Mouse (Mus musculus) CH12.LX (cell line): ENCODE results near the gene Pgap3. TPM values are rescaled to one million over a fixed set of nuclear protein-coding genes. Genes with fewer than 3 reads are reported as not detected.
"Not testable (repeated sequence)": the region's sequence is repeated elsewhere in the genome, so short reads cannot be mapped to it uniquely, and the experiment has no call there.

ENCODE experiments used
- DNase-seq: peaks from one replicate; pipeline ENCODE4 v3.0.0-alpha.2; 2013; ENCODE audit errors: extremely low read depth
- H3K27ac ChIP-seq: 2 replicates; pipeline ENCODE4 v1.5.1; 2012; ENCODE audit warnings: low read depth, mild to moderate bottlenecking, control low read depth, moderate library complexity; ENCODE audit not compliant: insufficient read depth
- H3K27me3 ChIP-seq: replicated peaks from 2 replicates; pipeline ENCODE3; 2012; ENCODE audit warnings: inconsistent platforms
- H3K36me3 ChIP-seq, 2 experiments: replicated peaks in 1 of 2; 2 replicates each; pipeline versions ENCODE3 to v1.6.1; 2012; ENCODE audit warnings: inconsistent platforms in 1 of 2, low read length in 1 of 2, mild to moderate bottlenecking in 1 of 2, mixed read lengths in 1 of 2, moderate library complexity in 1 of 2; ENCODE audit not compliant: control insufficient read depth in 1 of 2, insufficient read depth in 1 of 2
- H3K4me1 ChIP-seq, 2 experiments: 2 replicates each; pipeline ENCODE4 v1.6.1; 2012; ENCODE audit warnings: inconsistent platforms in 1 of 2, moderate library complexity in 1 of 2; ENCODE audit not compliant: insufficient read depth in 2 of 2, control insufficient read depth in 1 of 2
- H3K4me2 ChIP-seq: 2 replicates; pipeline ENCODE4 v1.6.1; 2012; ENCODE audit warnings: low read depth, mild to moderate bottlenecking, control low read depth; ENCODE audit not compliant: poor library complexity, insufficient read depth, severe bottlenecking
- H3K4me3 ChIP-seq, 3 experiments: fragments of 150-350 bp in 1 of 3; sonication (generic) in 1 of 3; replicated peaks in 1 of 3; 2 replicates each; pipeline versions ENCODE3 to v1.5.1; 2011 to 2012; ENCODE audit warnings: low read depth in 2 of 3, low read length in 2 of 3, mild to moderate bottlenecking in 2 of 3, moderate library complexity in 2 of 3, control low read depth in 1 of 3, improper control_type of control experiment in 1 of 3, inconsistent platforms in 1 of 3, mixed read lengths in 1 of 3; ENCODE audit not compliant: poor library complexity in 1 of 3
- H3K79me2 ChIP-seq: replicated peaks from 2 replicates; pipeline ENCODE4 v1.6.1; 2012; ENCODE audit warnings: mild to moderate bottlenecking, moderate library complexity; ENCODE audit not compliant: control insufficient read depth, poor library complexity, insufficient read depth, severe bottlenecking; ENCODE audit errors: extremely low read depth
- H3K9ac ChIP-seq: 2 replicates; pipeline ENCODE4 v1.6.1; 2012; ENCODE audit warnings: low read depth, mild to moderate bottlenecking, control low read depth, moderate library complexity; ENCODE audit not compliant: insufficient read depth
- H3K9me3 ChIP-seq: replicated peaks from 2 replicates; pipeline ENCODE3; 2012; ENCODE audit warnings: low read length, inconsistent platforms, mixed read lengths
- BHLHE40 ChIP-seq: IDR thresholded peaks from 2 replicates; pipeline ENCODE4 v1.6.1; 2011; ENCODE audit warnings: mild to moderate bottlenecking, low read depth, low read length, improper control_type of control experiment
- CHD1 ChIP-seq: IDR thresholded peaks from 2 replicates; pipeline ENCODE4 v1.6.1; 2012; ENCODE audit warnings: low read depth, low read length, improper control_type of control experiment, inconsistent platforms
- CTCF ChIP-seq, 2 experiments: IDR thresholded peaks in 1 of 2; conservative IDR thresholded peaks in 1 of 2; 2 replicates each; pipeline ENCODE4 v1.5.1; 2011 to 2012; ENCODE audit warnings: low read depth in 2 of 2, low read length in 2 of 2, improper control_type of control experiment in 1 of 2, inconsistent platforms in 1 of 2, mild to moderate bottlenecking in 1 of 2, moderate library complexity in 1 of 2
- E2F4 ChIP-seq: IDR thresholded peaks from 2 replicates; pipeline ENCODE4 v1.6.1; 2011; ENCODE audit warnings: low read depth, low read length, improper control_type of control experiment; ENCODE audit not compliant: insufficient replicate concordance
- ELF1 ChIP-seq: IDR thresholded peaks from 2 replicates; pipeline ENCODE4 v1.6.1; 2014; ENCODE audit warnings: low read depth, mild to moderate bottlenecking, inconsistent platforms, low read length, improper control_type of control experiment
- GABPA ChIP-seq: IDR thresholded peaks from 2 replicates; pipeline ENCODE4 v1.6.1; 2012; ENCODE audit warnings: low read depth, low read length, improper control_type of control experiment, inconsistent platforms; ENCODE audit not compliant: insufficient replicate concordance
- IRF4 ChIP-seq: IDR thresholded peaks from 2 replicates; pipeline ENCODE4 v1.6.1; 2014; ENCODE audit warnings: low read depth, mild to moderate bottlenecking, inconsistent platforms, low read length, improper control_type of control experiment
- MAFK ChIP-seq: IDR thresholded peaks from 2 replicates; pipeline ENCODE4 v1.6.1; 2011; ENCODE audit warnings: low read length, improper control_type of control experiment; ENCODE audit not compliant: insufficient replicate concordance
- NRF1 ChIP-seq: IDR thresholded peaks from 2 replicates; pipeline ENCODE4 v1.6.1; 2014; ENCODE audit warnings: low read depth, mild to moderate bottlenecking, inconsistent platforms, low read length, improper control_type of control experiment, moderate library complexity
- PAX5 ChIP-seq: IDR thresholded peaks from 2 replicates; pipeline ENCODE4 v1.6.1; 2012; ENCODE audit warnings: low read length, inconsistent platforms, mixed read lengths
- POLR2AphosphoS2 ChIP-seq: IDR thresholded peaks from 2 replicates; pipeline ENCODE4 v1.6.1; 2011; ENCODE audit warnings: low read depth, low read length, improper control_type of control experiment
- RCOR1 ChIP-seq: conservative IDR thresholded peaks from 2 replicates; pipeline ENCODE4 v1.6.1; 2012; ENCODE audit warnings: low read depth, mild to moderate bottlenecking, inconsistent platforms, low read length, improper control_type of control experiment
- SIN3A ChIP-seq: IDR thresholded peaks from 2 replicates; pipeline ENCODE4 v1.6.1; 2012; ENCODE audit warnings: low read length, improper control_type of control experiment, inconsistent platforms
- TCF12 ChIP-seq: IDR thresholded peaks from 2 replicates; pipeline ENCODE4 v1.6.1; 2014; ENCODE audit warnings: low read depth, mild to moderate bottlenecking, inconsistent platforms, low read length, improper control_type of control experiment
- UBTF ChIP-seq: IDR thresholded peaks from 2 replicates; pipeline ENCODE4 v1.6.1; 2012; ENCODE audit warnings: low read depth, mild to moderate bottlenecking, inconsistent platforms, low read length, improper control_type of control experiment, moderate library complexity
- ZC3H11A ChIP-seq: IDR thresholded peaks from 2 replicates; pipeline ENCODE4 v1.6.1; 2012; ENCODE audit warnings: low read depth, mild to moderate bottlenecking, inconsistent platforms, low read length, improper control_type of control experiment
- ZMIZ1 ChIP-seq: IDR thresholded peaks from 2 replicates; pipeline ENCODE4 v1.6.1; 2012; ENCODE audit warnings: low read depth, mild to moderate bottlenecking, inconsistent platforms, low read length, improper control_type of control experiment
- dilution Hi-C: fragments of 300-500 bp; cut with MboI; formaldehyde crosslinking; loops from 2 replicates; pipeline ENCODE4 v1.14.3; 2020; ENCODE audit warnings: low sequenced_read_pairs; ENCODE audit not compliant: extremely low pct_unique_long_range_greater_than_20kb, extremely low pct_ligation_motif_present
- in situ Hi-C: fragments of 300-500 bp; cut with MboI; formaldehyde crosslinking; loops from 3 replicates; pipeline ENCODE4 v1.14.3; 2019; ENCODE audit warnings: low sequenced_read_pairs, low pct_ligation_motif_present, low pct_unique_long_range_greater_than_20kb, mixed read lengths
- polyA plus RNA-seq: library from polyadenylated mRNA; unstranded; fragments of >175 nt; gene quantifications from 2 replicates; pipeline ENCODE4 v1.2.1, GENCODE M21; 2012; ENCODE audit warnings: low read depth; ENCODE audit not compliant: insufficient read length
- total RNA-seq, 2 experiments: library from RNA; depleted of rRNA; stranded (reverse); fragments of 300-350 nt in 1 of 2; fragments of >200 nt in 1 of 2; gene quantifications; 2 replicates each; pipeline ENCODE4 v1.2.3; 2012 to 2014

Pgap3 gene
- total and polyA plus RNA-seq, 3 experiments, result 3.3 to 6.9 (median 6.5) TPM

DNA sequence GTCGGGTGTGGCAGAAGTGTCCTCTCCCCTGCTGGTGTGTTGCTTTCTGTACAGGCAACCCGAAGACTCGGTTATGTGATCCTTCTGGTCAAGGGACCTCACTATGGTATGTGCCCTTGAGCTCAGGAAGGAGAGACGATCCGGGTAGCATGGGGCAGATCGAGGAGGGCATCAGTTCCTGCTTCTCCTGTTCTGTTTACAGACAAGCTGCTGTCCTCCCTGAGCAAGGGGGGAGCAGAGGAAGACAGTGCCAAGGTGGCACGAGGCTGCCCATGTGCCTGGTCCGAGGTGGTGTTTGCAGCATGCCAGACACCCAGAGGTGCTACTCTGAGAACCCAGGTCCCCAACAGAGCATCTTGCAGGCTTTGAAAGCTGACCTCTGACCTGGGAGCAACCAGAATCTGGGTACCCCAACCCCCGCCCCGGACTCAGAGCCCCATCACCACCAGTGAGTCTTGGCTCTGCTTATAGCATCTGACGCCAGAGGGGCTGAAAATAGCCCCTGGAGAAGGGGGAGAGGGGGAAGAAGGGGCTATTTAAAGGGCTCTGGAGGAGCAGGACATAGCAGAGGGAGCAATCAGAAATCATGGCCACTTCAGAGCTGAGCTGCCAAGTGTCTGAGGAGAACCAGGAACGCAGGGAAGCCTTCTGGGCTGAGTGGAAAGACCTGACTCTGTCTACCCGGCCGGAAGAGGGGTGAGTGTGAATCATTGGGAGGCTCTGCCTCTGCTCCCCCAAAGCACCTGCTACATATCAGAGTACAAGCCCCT is 16.8 kb downstream of the Pgap3 start, which contains the start of gene Tcap:
TSS of gene Tcap (plus strand) at position 551 of the 770 bp plus-strand sequence.
- DNase-seq, result no peak
- Histone ChIP-seq H3K79me2 (no peaks in the 10 kb centered on the region), H3K4me1 (no peaks in the 10 kb centered on the region)
- dilution Hi-C loops, result no loop called here
- no peak for TF ChIP-seq ZMIZ1
- no peak for TF ChIP-seq IRF4
- TF ChIP-seq SIN3A, result no peak
- no peak for TF ChIP-seq TCF12
- TF ChIP-seq ELF1, result no peak
- TF ChIP-seq RCOR1, result no peak
- no peak for TF ChIP-seq UBTF
- TF ChIP-seq BHLHE40, result no peak
- TF ChIP-seq MAFK, result no peak
- no peak for TF ChIP-seq ZC3H11A
- TF ChIP-seq NRF1, result no peak
- TF ChIP-seq PAX5, result no peak
- TF ChIP-seq, all 38 proteins: peak for 0
- in situ Hi-C loops, result no loop called here
- Histone ChIP-seq H3K9me3 (no peaks in the 10 kb centered on the region), H3K36me3 (peaks cover 23 to 45% of the 10 kb centered on the region in 2 experiments), H3K9ac (no peak within 1 kb of the TSS), H3K4me2 (no peak within 1 kb of the TSS), H3K4me3 (no peak within 1 kb of the TSS), H3K27me3 (peaks cover 7% of the 10 kb centered on the region), H3K27ac (no peak within 1 kb of the TSS)

DNA sequence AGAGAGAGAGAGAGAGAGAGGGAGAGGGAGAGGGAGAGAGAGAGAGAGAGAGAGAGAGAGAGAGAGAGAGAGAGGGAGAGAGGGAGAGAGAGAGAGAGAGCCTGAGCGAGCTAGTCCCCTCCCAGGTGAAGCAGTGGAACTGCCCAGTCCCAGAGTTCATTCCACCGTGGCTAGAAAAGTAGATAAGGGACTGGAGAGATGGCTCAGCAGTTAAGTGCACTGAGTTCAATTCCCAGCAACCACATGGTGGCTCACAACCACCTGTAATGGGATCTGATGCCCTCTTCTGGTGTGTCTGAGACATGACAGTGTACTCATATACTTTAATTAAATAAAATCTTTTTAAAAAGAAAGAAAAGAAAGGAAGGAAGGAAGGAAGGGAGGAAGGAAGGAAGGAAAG is 17.9 kb downstream of the Pgap3 start:
- H3K4me2 ChIP-seq, H3K27ac ChIP-seq, DNase-seq, H3K79me2 ChIP-seq, H3K9ac ChIP-seq, H3K4me1 ChIP-seq, H3K9me3 ChIP-seq, in situ Hi-C loops, H3K27me3 ChIP-seq, H3K4me3 ChIP-seq, dilution Hi-C loops: not testable (repeated sequence)
- H3K36me3 ChIP-seq, result peaks cover 34 to 55% of the 10 kb centered on the region in 2 experiments
- peak in 1 of 2 experiments; percentile 44; a peak in 2 of 4 replicates for TF ChIP-seq CTCF (conservative IDR thresholded peaks at IDR 0.05 in 1 of 2, IDR thresholded peaks at IDR 0.05 in 1 of 2; ENCODE audit: low read depth in 2 of 2, low read length in 2 of 2)
- TF ChIP-seq, all 38 proteins: peak for 1; not testable (repeated sequence) for 37

DNA sequence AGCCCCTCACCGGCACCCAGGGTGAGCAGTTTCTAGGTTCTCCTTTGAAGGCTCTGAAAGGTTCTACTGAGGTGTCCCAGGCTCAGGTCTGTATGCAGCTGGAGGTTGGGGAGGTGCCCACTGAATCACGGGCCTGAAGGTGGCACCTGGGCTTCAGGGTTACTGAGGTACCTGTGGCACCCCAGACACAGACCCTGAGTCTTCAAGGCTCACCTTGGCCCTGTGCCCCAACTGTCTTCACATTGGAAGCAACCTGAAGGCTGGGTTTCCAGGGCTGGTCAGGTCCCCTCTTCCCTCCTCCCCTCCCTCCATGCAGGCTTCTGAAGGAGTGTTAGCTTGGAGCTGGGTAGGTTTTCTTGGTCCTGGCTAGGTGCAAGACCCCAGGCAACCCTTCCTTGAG is 18.6 kb downstream of the Pgap3 start:
- dilution Hi-C loops (no loop called here), in situ Hi-C loops (no loop called here)
- TF ChIP-seq GABPA, result no peak
- no peak for TF ChIP-seq ZC3H11A
- TF ChIP-seq E2F4, result no peak
- TF ChIP-seq POLR2AphosphoS2, result no peak
- no peak for TF ChIP-seq TCF12
- no peak for TF ChIP-seq CHD1
- TF ChIP-seq NRF1, result no peak
- no peak overlapping the region for H3K4me3 ChIP-seq
- H3K9ac ChIP-seq, result no peak overlapping the region
- H3K27me3 ChIP-seq, result no peaks in the 10 kb centered on the region
- no peak overlapping the region for H3K4me2 ChIP-seq
- peaks cover 41 to 63% of the 10 kb centered on the region in 2 experiments for H3K36me3 ChIP-seq
- H3K4me1 ChIP-seq, result no peaks in the 10 kb centered on the region
- H3K9me3 ChIP-seq, result no peaks in the 10 kb centered on the region
- H3K27ac ChIP-seq, result no peak overlapping the region
- no peaks in the 10 kb centered on the region for H3K79me2 ChIP-seq
- no peak for DNase-seq
